Mouse (Mus musculus): ENCODE results near the gene Olfr520. TPM values are rescaled to one million over a fixed set of nuclear protein-coding genes. Genes with fewer than 3 reads are reported as not detected.

The Olfr520 gene
- total and polyA plus RNA-seq, 2 experiments from 2014 or later = not detected

DNA sequence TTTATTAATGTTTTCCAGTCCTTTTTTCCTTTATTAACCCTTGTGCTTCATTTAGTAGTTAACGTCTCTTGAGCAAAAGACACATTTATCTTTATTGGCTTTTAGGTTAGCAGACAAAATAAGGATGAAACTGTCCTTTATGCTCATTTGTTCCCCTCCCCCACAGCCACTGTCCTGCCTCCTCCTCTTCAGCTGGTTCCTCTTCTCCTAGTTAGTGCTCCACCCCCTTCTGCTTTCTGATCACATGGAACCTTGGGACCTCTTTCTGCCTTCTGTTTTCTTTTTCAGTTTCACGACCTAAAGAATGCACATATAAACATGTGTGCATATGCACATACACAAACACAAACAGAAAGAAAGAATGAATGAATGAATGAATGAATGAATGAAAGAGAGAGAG is 51.8 kb downstream of the Olfr520 start:
- H3K9ac ChIP-seq (replicated peaks; ENCODE audit: low read length, poor library complexity, severe bottlenecking) = no peak overlapping the region
- H3K4me1 ChIP-seq (ENCODE audit: insufficient read depth, low read length) = no peaks in the 10 kb centered on the region
- DNase-seq (ENCODE audit: low spot score) (no peak), ATAC-seq (ENCODE audit: low FRiP score) (no peak)
- H3K4me2 ChIP-seq (ENCODE audit: low read depth, low read length, poor library complexity, severe bottlenecking) = no peak overlapping the region
- no peaks in the 10 kb centered on the region for H3K27me3 ChIP-seq (ENCODE audit: insufficient read depth, low read length)
- no peak overlapping the region for H3K27ac ChIP-seq (ENCODE audit: low read depth, low read length)
- TF ChIP-seq CTCF (IDR thresholded peaks at IDR 0.05) = no peak
- no peak overlapping the region for H3K4me3 ChIP-seq (ENCODE audit: low read depth, low read length)
- H3K9me3 ChIP-seq (ENCODE audit: low read length) = no peaks in the 10 kb centered on the region
- H3K36me3 ChIP-seq (ENCODE audit: insufficient read depth, low read length) = no peaks in the 10 kb centered on the region
- WGBS = 78% methylated on average over 2 of the region's 2 CpGs

DNA sequence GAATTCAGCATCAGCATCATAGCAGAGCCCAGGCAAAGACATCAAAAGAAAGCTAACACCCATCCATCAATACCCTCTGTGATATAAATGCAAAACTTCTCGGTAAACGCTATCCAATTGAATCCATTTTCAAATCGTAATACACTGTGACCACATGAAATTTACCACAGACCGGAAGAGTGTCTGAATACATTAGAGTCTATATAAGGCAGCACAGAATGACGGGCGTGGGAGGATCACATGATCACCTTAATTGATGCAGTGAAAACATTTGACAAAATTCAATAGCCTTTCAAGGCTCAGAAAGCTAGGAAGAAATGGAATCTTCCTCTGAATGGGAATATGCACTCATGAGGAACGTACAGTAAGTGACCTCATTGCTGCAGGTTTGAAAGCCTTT is 53.3 kb downstream of the Olfr520 start:
- no peak for TF ChIP-seq CTCF (IDR thresholded peaks at IDR 0.05)
- Histone ChIP-seq H3K9me3 (ENCODE audit: low read length) (no peaks in the 10 kb centered on the region), H3K27me3 (ENCODE audit: insufficient read depth, low read length) (no peaks in the 10 kb centered on the region), H3K4me3 (ENCODE audit: low read depth, low read length) (no peak overlapping the region), H3K27ac (ENCODE audit: low read depth, low read length) (no peak overlapping the region), H3K9ac (replicated peaks; ENCODE audit: low read length, poor library complexity, severe bottlenecking) (no peak overlapping the region), H3K4me2 (ENCODE audit: low read depth, low read length, poor library complexity, severe bottlenecking) (no peak overlapping the region), H3K4me1 (ENCODE audit: insufficient read depth, low read length) (no peaks in the 10 kb centered on the region), H3K36me3 (ENCODE audit: insufficient read depth, low read length) (no peaks in the 10 kb centered on the region)
- WGBS = 60% methylated on average over 7 of the region's 7 CpGs
- no peak for DNase-seq (ENCODE audit: low spot score)
- ATAC-seq (ENCODE audit: low FRiP score) = no peak

DNA sequence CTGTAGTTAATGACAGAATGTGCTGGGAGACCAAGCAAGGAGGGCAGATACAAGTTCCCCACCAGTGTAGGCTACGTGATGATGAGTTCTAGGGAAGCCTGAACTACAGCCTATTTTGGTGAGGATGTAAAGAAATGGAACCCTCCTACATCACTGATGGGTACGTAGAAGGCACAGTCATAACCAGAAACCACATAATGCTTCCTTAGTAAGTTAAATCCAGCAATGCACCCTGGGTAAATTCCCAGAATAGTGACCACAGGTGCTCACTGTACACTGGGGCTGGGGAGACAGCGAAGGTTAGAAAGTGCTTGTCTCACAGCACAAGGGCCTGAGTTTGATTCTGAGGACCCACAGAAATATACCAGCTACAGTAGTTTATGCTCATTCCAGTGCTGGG is 55.5 kb downstream of the Olfr520 start:
- H3K4me2 ChIP-seq (ENCODE audit: low read depth, low read length, poor library complexity, severe bottlenecking) = no peak overlapping the region
- no peaks in the 10 kb centered on the region for H3K36me3 ChIP-seq (ENCODE audit: insufficient read depth, low read length)
- H3K4me1 ChIP-seq (ENCODE audit: insufficient read depth, low read length) = no peaks in the 10 kb centered on the region
- 91% methylated on average over 3 of the region's 3 CpGs for WGBS
- no peak overlapping the region for H3K4me3 ChIP-seq (ENCODE audit: low read depth, low read length)
- no peak for TF ChIP-seq CTCF (IDR thresholded peaks at IDR 0.05)
- no peak overlapping the region for H3K27ac ChIP-seq (ENCODE audit: low read depth, low read length)
- H3K9ac ChIP-seq (replicated peaks; ENCODE audit: low read length, poor library complexity, severe bottlenecking) = no peak overlapping the region
- no peak for DNase-seq (ENCODE audit: low spot score)
- ATAC-seq (ENCODE audit: low FRiP score) = no peak
- H3K9me3 ChIP-seq (ENCODE audit: low read length) = no peaks in the 10 kb centered on the region
- H3K27me3 ChIP-seq (ENCODE audit: insufficient read depth, low read length) = no peaks in the 10 kb centered on the region

Other genes with a start within 250 kb of the Olfr520 start
- 440 and 661 TPM in 2 replicates for gene Rps3, start 246.5 kb upstream of the Olfr520 start, total RNA-seq (2014; rRNA removed)
- gene Rps3, start 246.5 kb upstream of the Olfr520 start, polyA plus RNA-seq (2015; fragmentation: Nextera tagmentation; extraction: Ambion mirVana) = 440 and 453 TPM in 2 replicates
- 118 and 163 TPM in 2 replicates for gene Arrb1, start 194.8 kb upstream of the Olfr520 start, total RNA-seq (2014; rRNA removed)
- 14.2 and 15.0 TPM in 2 replicates for gene Arrb1, start 194.8 kb upstream of the Olfr520 start, polyA plus RNA-seq (2015; fragmentation: Nextera tagmentation; extraction: Ambion mirVana)
- 2.8 and 4.5 TPM in 2 replicates for gene Tpbgl, start 103.2 kb upstream of the Olfr520 start, total RNA-seq (2014; rRNA removed)
- gene Tpbgl, start 103.2 kb upstream of the Olfr520 start, polyA plus RNA-seq (2015; fragmentation: Nextera tagmentation; extraction: Ambion mirVana) = 1.7 and 2.3 TPM in 2 replicates
- gene Slco2b1, start 18.9 kb upstream of the Olfr520 start, total RNA-seq (2014; rRNA removed) = 10.2 and 13.9 TPM in 2 replicates
- 6.5 TPM in 2 replicates for gene Slco2b1, start 18.9 kb upstream of the Olfr520 start, polyA plus RNA-seq (2015; fragmentation: Nextera tagmentation; extraction: Ambion mirVana)
- gene Olfr521, start 33.2 kb downstream of the Olfr520 start, total RNA-seq (2014; rRNA removed) = not detected in 2 replicates
- gene Olfr521, start 33.2 kb downstream of the Olfr520 start, polyA plus RNA-seq (2015; fragmentation: Nextera tagmentation; extraction: Ambion mirVana) = not detected in 2 replicates
- gene Neu3, start 98.1 kb downstream of the Olfr520 start, total RNA-seq (2014; rRNA removed) = 1.8 and 4.3 TPM in 2 replicates
- gene Neu3, start 98.1 kb downstream of the Olfr520 start, polyA plus RNA-seq (2015; fragmentation: Nextera tagmentation; extraction: Ambion mirVana) = 1.8 TPM in 2 replicates
- gene Xrra1, start 128.8 kb downstream of the Olfr520 start, total RNA-seq (2014; rRNA removed) = 1.6 and 2.4 TPM in 2 replicates
- gene Xrra1, start 128.8 kb downstream of the Olfr520 start, polyA plus RNA-seq (2015; fragmentation: Nextera tagmentation; extraction: Ambion mirVana) = 1.9 and 2.1 TPM in 2 replicates
- gene Spcs2, start 133.2 kb downstream of the Olfr520 start, total RNA-seq (2014; rRNA removed) = 119 and 136 TPM in 2 replicates
- 251 and 264 TPM in 2 replicates for gene Spcs2, start 133.2 kb downstream of the Olfr520 start, polyA plus RNA-seq (2015; fragmentation: Nextera tagmentation; extraction: Ambion mirVana)